Mouse (Mus musculus) spleen, adult 12 weeks (tissue): ENCODE results near the gene Nisch.
A peak's percentile ranks its signal among the peaks of the same experiment; 100 is the strongest.

Experiments used
- DNase-seq: peaks from one replicate; pipeline ENCODE4 v3.0.0; 2022; ENCODE audit warnings: low spot score

Gene Nisch

GRCm38 (mm10) chr14:31161638-31162037 is 55.1 kb downstream of the Nisch start:
- DNase-seq = no peak

- DNase-seq = no peak
These were observed 55.6 kb downstream of the Nisch start for GRCm38 (mm10) chr14:31161191-31161590.

GRCm38 (mm10) chr14:31160196-31161150 is 56.3 kb downstream of the Nisch start:
- no peak for DNase-seq

GRCm38 (mm10) chr14:31145694-31146093 is 71.1 kb downstream of the Nisch start:
- no peak for DNase-seq

- no peak for DNase-seq
These were observed 75.7 kb downstream of the Nisch start for GRCm38 (mm10) chr14:31141011-31141410.

- no peak for DNase-seq
These were observed 76.6 kb downstream of the Nisch start for GRCm38 (mm10) chr14:31140141-31140540.

- no peak for DNase-seq
These were observed 77.1 kb downstream of the Nisch start for GRCm38 (mm10) chr14:31139666-31140065.

- no peak for DNase-seq
These were observed 77.8 kb downstream of the Nisch start for GRCm38 (mm10) chr14:31138897-31139429.

- DNase-seq = no peak
These were observed 78.4 kb downstream of the Nisch start for GRCm38 (mm10) chr14:31138219-31138896.

- no peak for DNase-seq
These were observed 79.0 kb downstream of the Nisch start for GRCm38 (mm10) chr14:31137791-31138190.

GRCm38 (mm10) chr14:31137281-31137595 is 79.5 kb downstream of the Nisch start:
- DNase-seq = no peak

GRCm38 (mm10) chr14:31136411-31137280 is 80.1 kb downstream of the Nisch start:
- no peak for DNase-seq

- no peak for DNase-seq
These were observed 81.0 kb downstream of the Nisch start for GRCm38 (mm10) chr14:31135495-31136410.

- DNase-seq = no peak
These were observed 82.4 kb downstream of the Nisch start for GRCm38 (mm10) chr14:31134015-31135000.

GRCm38 (mm10) chr14:31133023-31133665 is 83.6 kb downstream of the Nisch start:
- no peak for DNase-seq

GRCm38 (mm10) chr14:31132491-31132975 is 84.2 kb downstream of the Nisch start:
- DNase-seq = no peak

- peak; percentile 23 for DNase-seq
These were observed 84.7 kb downstream of the Nisch start for GRCm38 (mm10) chr14:31132031-31132430.

GRCm38 (mm10) chr14:31131272-31131821 is 85.4 kb downstream of the Nisch start:
- no peak for DNase-seq
